Mouse (Mus musculus) liver, embryonic 14.5 days (tissue): ENCODE results near the gene 2310022A10Rik.

Source experiments
- CTCF ChIP-seq: IDR thresholded peaks from 2 replicates; pipeline ENCODE4 v1.5.1; 2016; ENCODE audit warnings: antibody characterized with exemption, low read depth, control low read depth
- EP300 ChIP-seq: IDR thresholded peaks from 2 replicates; pipeline ENCODE4 v1.6.1; 2016; ENCODE audit warnings: antibody characterized with exemption, low read depth

DNA sequence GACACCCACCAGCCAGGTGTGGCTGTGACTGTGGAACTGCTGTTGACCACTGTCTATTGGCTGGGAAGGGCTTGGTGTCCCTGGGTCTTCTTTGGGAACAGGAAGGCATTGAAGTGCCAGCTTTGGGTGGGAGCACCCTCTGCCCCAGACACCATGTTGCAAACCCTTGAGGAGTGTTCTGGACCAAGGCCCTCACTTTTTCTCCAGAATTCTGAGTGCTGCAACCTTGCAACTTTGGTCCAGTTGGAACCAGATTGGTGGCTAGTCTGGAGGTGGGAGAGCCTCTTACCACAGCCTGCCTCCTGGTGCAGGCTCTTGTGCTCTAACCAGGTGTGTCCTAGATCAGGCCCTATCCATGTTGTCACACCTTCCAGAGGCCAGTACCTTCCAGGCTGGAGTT, 71.9 kb downstream of the 2310022A10Rik start:
- no peak for TF ChIP-seq CTCF
- no peak for TF ChIP-seq EP300
